Mouse (Mus musculus): ENCODE data around the gene Esd.

Esd gene

GRCm38 (mm10) chr14:74732079-74732783, at the start of gene Esd:
Gene Esd, plus strand, starts transcription at chr14:74732297.
- in situ Hi-C loops (cut with MboI; ENCODE audit: low sequenced_read_pairs), result no loop called here

GRCm38 (mm10) chr14:74684298-74684978, 47.7 kb upstream of the Esd start:
- in situ Hi-C loops (cut with MboI; ENCODE audit: low sequenced_read_pairs), result no loop called here

GRCm38 (mm10) chr14:74691963-74692362, 40.1 kb upstream of the Esd start:
- in situ Hi-C loops (cut with MboI; ENCODE audit: low sequenced_read_pairs), result no loop called here

GRCm38 (mm10) chr14:74696766-74697165, 35.3 kb upstream of the Esd start:
- in situ Hi-C loops (cut with MboI; ENCODE audit: low sequenced_read_pairs), result no loop called here

GRCm38 (mm10) chr14:74697432-74697831, 34.7 kb upstream of the Esd start:
- in situ Hi-C loops (cut with MboI; ENCODE audit: low sequenced_read_pairs), result no loop called here

GRCm38 (mm10) chr14:74699241-74699640, 32.9 kb upstream of the Esd start:
- in situ Hi-C loops (cut with MboI; ENCODE audit: low sequenced_read_pairs), result no loop called here

GRCm38 (mm10) chr14:74703930-74704329, 28.2 kb upstream of the Esd start:
- in situ Hi-C loops (cut with MboI; ENCODE audit: low sequenced_read_pairs), result no loop called here

- in situ Hi-C loops (cut with MboI; ENCODE audit: low sequenced_read_pairs), result no loop called here
Observed at GRCm38 (mm10) chr14:74709054-74709453, 23.0 kb upstream of the Esd start.

- in situ Hi-C loops (cut with MboI; ENCODE audit: low sequenced_read_pairs), result no loop called here
Observed at GRCm38 (mm10) chr14:74723541-74723940, 8.6 kb upstream of the Esd start.

GRCm38 (mm10) chr14:74731221-74732078, 647 bp upstream of the Esd start:
- in situ Hi-C loops (cut with MboI; ENCODE audit: low sequenced_read_pairs), result no loop called here

GRCm38 (mm10) chr14:74733397-74733796, 1.3 kb downstream of the Esd start:
- in situ Hi-C loops (cut with MboI; ENCODE audit: low sequenced_read_pairs), result no loop called here

- in situ Hi-C loops (cut with MboI; ENCODE audit: low sequenced_read_pairs), result no loop called here
Observed at GRCm38 (mm10) chr14:74735471-74735870, 3.4 kb downstream of the Esd start.

GRCm38 (mm10) chr14:74736850-74737249, 4.8 kb downstream of the Esd start:
- in situ Hi-C loops (cut with MboI; ENCODE audit: low sequenced_read_pairs), result no loop called here

- in situ Hi-C loops (cut with MboI; ENCODE audit: low sequenced_read_pairs), result no loop called here
Observed at GRCm38 (mm10) chr14:74764191-74764918, 32.3 kb downstream of the Esd start.

- in situ Hi-C loops (cut with MboI; ENCODE audit: low sequenced_read_pairs), result no loop called here
Observed at GRCm38 (mm10) chr14:74767892-74768291, 35.8 kb downstream of the Esd start.

- in situ Hi-C loops (cut with MboI; ENCODE audit: low sequenced_read_pairs), result no loop called here
Observed at GRCm38 (mm10) chr14:74774046-74774619, 42.0 kb downstream of the Esd start.

- in situ Hi-C loops (cut with MboI; ENCODE audit: low sequenced_read_pairs), result no loop called here
Observed at GRCm38 (mm10) chr14:74784243-74784934, 52.3 kb downstream of the Esd start.

GRCm38 (mm10) chr14:74787717-74788116, 55.6 kb downstream of the Esd start:
- in situ Hi-C loops (cut with MboI; ENCODE audit: low sequenced_read_pairs), result no loop called here

GRCm38 (mm10) chr14:74788766-74789165, 56.7 kb downstream of the Esd start:
- in situ Hi-C loops (cut with MboI; ENCODE audit: low sequenced_read_pairs), result no loop called here

GRCm38 (mm10) chr14:74790535-74790934, 58.4 kb downstream of the Esd start:
- in situ Hi-C loops (cut with MboI; ENCODE audit: low sequenced_read_pairs), result no loop called here

All from CH12F3 (cell line).